ENCODE assay signal across 8 mouse cellular contexts in the genomic region with DNA sequence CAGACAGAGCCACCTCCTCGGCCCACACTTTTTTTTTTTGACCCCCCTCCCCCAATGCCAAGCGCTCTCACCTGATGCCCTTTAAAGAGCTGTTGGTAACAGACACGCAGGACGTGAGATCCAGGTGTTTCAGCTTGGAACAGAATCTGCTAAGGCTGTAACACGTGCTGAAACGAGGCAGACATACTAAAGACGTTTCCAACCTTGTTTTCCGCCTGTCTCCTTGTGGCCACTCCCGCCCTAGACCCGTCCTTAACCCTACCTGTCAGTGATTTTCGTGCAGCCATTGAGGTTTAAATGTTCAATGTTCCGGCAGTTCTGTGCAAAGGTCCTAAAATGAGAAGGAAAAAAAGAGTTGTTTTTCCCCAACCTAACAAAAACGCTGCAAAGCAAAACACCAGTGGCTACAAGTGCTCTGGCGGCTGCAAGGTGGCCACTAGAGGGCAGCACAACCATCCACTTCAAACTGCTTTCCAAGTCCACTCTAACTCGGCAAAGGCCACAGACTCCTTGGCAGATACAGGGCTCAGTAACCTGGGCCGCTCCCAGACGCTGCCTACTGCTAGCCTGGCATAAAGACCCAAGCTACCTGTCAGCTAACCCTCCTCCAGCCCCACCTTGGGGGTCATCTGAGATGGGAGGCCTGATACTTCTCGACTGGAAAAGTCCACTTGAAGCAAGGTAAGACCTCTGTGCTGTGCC. TPM values are rescaled to one million over a fixed set of nuclear protein-coding genes. Genes with fewer than 3 reads are reported as not detected.
DNase-seq lines count a peak whose midpoint lies in the region; ATAC-seq lines count a peak whose summit lies in the region.

No protein-coding gene starts in this region.

- no peak overlapping the region for H3K4me3 ChIP-seq in intestine, embryonic 14.5 days (ENCODE audit: low read depth, low read length)
- peak overlapping the region; percentile 7; the same call in 1 of the 2 replicates for H3K4me3 ChIP-seq in midbrain, embryonic 10.5 days

- DNase-seq in adrenal gland, adult 18-20 months (ENCODE audit: low spot score in 2 of 2), result peak; percentile 79 to 80
- DNase-seq in embryo, embryonic 11 days, result peak; percentile 88
- peak; percentile 71 for DNase-seq in gastrocnemius, postnatal 25 days
- peak; percentile 92 for DNase-seq in intestine, embryonic 14.5 days (ENCODE audit: low spot score)
- peak; percentile 81 to 83 for DNase-seq in left cerebral cortex, postnatal 25 days (ENCODE audit: low spot score in 2 of 2)
- peak; percentile 86 for DNase-seq in midbrain, embryonic 10.5 days (ENCODE audit: low spot score)
- peak; percentile 93 for DNase-seq in right cerebral cortex, postnatal 4 days
- DNase-seq in yolk sac, embryonic 10.5 days (ENCODE audit: low spot score), result peak; percentile 70

- H3K27me3 ChIP-seq in intestine, embryonic 14.5 days (replicated peaks; ENCODE audit: control insufficient read depth, insufficient read depth, low read length), result no peaks in the 10 kb centered on the region
- H3K27me3 ChIP-seq in midbrain, embryonic 10.5 days (ENCODE audit: low read depth, poor library complexity, severe bottlenecking), result no peaks in the 10 kb centered on the region

- H3K4me2 ChIP-seq in intestine, embryonic 14.5 days (ENCODE audit: low read length), result peak overlapping the region; percentile 43

- intact Hi-C loops in left cerebral cortex, postnatal 25 days (cut with DNase I), result loop anchor here (1.0 to 5.0 kb wide), 2 partner anchors 126 to 392 kb away; no protein-coding TSS in a partner anchor

- no peaks in the 10 kb centered on the region for H3K4me1 ChIP-seq in intestine, embryonic 14.5 days (replicated peaks; ENCODE audit: control insufficient read depth, insufficient read depth, low read length)
- peaks cover 9% of the 10 kb centered on the region for H3K4me1 ChIP-seq in midbrain, embryonic 10.5 days

- no peaks in the 10 kb centered on the region for H3K9me3 ChIP-seq in intestine, embryonic 14.5 days (ENCODE audit: control insufficient read depth, low read length)
- no peaks in the 10 kb centered on the region for H3K9me3 ChIP-seq in midbrain, embryonic 10.5 days (replicated peaks)

- H3K9ac ChIP-seq in intestine, embryonic 14.5 days (ENCODE audit: low read length), result no peak overlapping the region

- 20% methylated on average over 18 of the region's 18 CpGs for WGBS in intestine, embryonic 14.5 days
- 33% methylated on average over 18 of the region's 18 CpGs for WGBS in midbrain, embryonic 10.5 days

- no peaks in the 10 kb centered on the region for H3K36me3 ChIP-seq in intestine, embryonic 14.5 days (ENCODE audit: control insufficient read depth, insufficient read depth, low read length)
- no peaks in the 10 kb centered on the region for H3K36me3 ChIP-seq in midbrain, embryonic 10.5 days

- ATAC-seq in intestine, embryonic 14.5 days (replicated peaks; ENCODE audit: low FRiP score, low TSS enrichment, low read depth), result peak; percentile 80

- H3K27ac ChIP-seq in intestine, embryonic 14.5 days (ENCODE audit: low read depth), result no peak overlapping the region
- H3K27ac ChIP-seq in midbrain, embryonic 10.5 days (replicated peaks), result no peak overlapping the region

RNA-seq across cellular contexts. Expression of gene Fbxl2, which starts 55.3 kb away (rescaled TPM):
- total RNA-seq in adrenal gland, adult 18-20 months (2021), result 1 to 10 TPM; 1.8 to 2.3 TPM
- 1 to 10 TPM in 1 of 2 experiments, under 1 TPM in 1; 0.96 to 1.0 TPM for total RNA-seq in gastrocnemius, postnatal 25 days (2021)
- 3.4 and 3.7 TPM in 2 replicates for polyA plus RNA-seq in intestine, embryonic 14.5 days (2014; fragmentation: Nextera tagmentation; extraction: Ambion mirVana)
- 10 to 100 TPM; 54.8 to 56.7 TPM for total RNA-seq in left cerebral cortex, postnatal 25 days (2021)
- 7.0 and 7.7 TPM in 2 replicates for polyA plus RNA-seq in midbrain, embryonic 10.5 days (2016; fragmentation: Nextera tagmentation; extraction: Ambion mirVana)

RNA-seq across cellular contexts. Expression of gene Ubp1, which starts 60.0 kb away (rescaled TPM):
- total RNA-seq in adrenal gland, adult 18-20 months (2021), result 10 to 100 TPM; 47.0 to 65.1 TPM
- 10 to 100 TPM; 14.6 to 14.8 TPM for total RNA-seq in gastrocnemius, postnatal 25 days (2021)
- polyA plus RNA-seq in intestine, embryonic 14.5 days (2014; fragmentation: Nextera tagmentation; extraction: Ambion mirVana), result 42.1 and 44.6 TPM in 2 replicates
- 10 to 100 TPM; 64.5 to 72.5 TPM for total RNA-seq in left cerebral cortex, postnatal 25 days (2021)
- polyA plus RNA-seq in midbrain, embryonic 10.5 days (2016; fragmentation: Nextera tagmentation; extraction: Ambion mirVana), result 35.0 and 36.2 TPM in 2 replicates

Comparison
In these comparisons a context has a peak if more than half of its experiments do, and no peak if none do; other contexts are left out.
1. RNA of gene Fbxl2, which starts 55.3 kb away (total RNA-seq): 54.8 to 56.7 TPM in left cerebral cortex, postnatal 25 days; 1.8 to 2.3 TPM in adrenal gland, adult 18-20 months and 0.96 to 1.0 TPM in gastrocnemius, postnatal 25 days; every median in the first group is over 10 times any median in the second.
2. Peak in every context shown above with its lines, with median percentiles within 50 percentile points of each other: DNase-seq.